Mouse (Mus musculus) spleen, adult 2 months (tissue): ENCODE measurements at regions not wholly inside any gene's neighbourhood (a gene's known extent, or its start where the extent isn't known, plus 50 kb on each side); places are given as distances from the start of the nearest gene placed in this dataset.

ENCODE experiments used
- DNase-seq, 2 experiments: peaks; one replicate each; pipeline versions ENCODE4 v3.0.0 to v3.0.0-alpha.2; 2012 to 2021; ENCODE audit warnings: low spot score in 2 of 2, low read depth in 1 of 2
- H3K27ac ChIP-seq: fragments of 200-500 bp; 2 replicates; pipeline ENCODE4 v1.5.1; 2012; ENCODE audit warnings: low read length, inconsistent platforms; ENCODE audit not compliant: insufficient read depth
- H3K27me3 ChIP-seq: fragments of 200-500 bp; 2 replicates; pipeline ENCODE4 v1.6.1; 2012; ENCODE audit warnings: mild to moderate bottlenecking, moderate library complexity, low read length, inconsistent platforms; ENCODE audit not compliant: control insufficient read depth, insufficient read depth
- H3K36me3 ChIP-seq: fragments of 200-500 bp; 2 replicates; pipeline ENCODE4 v1.6.1; 2012; ENCODE audit warnings: mild to moderate bottlenecking, low read length, inconsistent platforms; ENCODE audit not compliant: control insufficient read depth, insufficient read depth
- H3K4me1 ChIP-seq: fragments of 200-500 bp; 2 replicates; pipeline ENCODE4 v1.6.1; 2011; ENCODE audit warnings: inconsistent platforms; ENCODE audit not compliant: control insufficient read depth, insufficient read depth, insufficient read length
- H3K4me3 ChIP-seq: fragments of 200-500 bp; 2 replicates; pipeline ENCODE4 v1.5.1; 2011; ENCODE audit warnings: mild to moderate bottlenecking, inconsistent platforms; ENCODE audit not compliant: insufficient read depth, insufficient read length; ENCODE audit errors: extremely low read depth
- CTCF ChIP-seq: fragments of 200-500 bp; IDR thresholded peaks from 2 replicates; pipeline ENCODE4 v1.5.1; 2011; ENCODE audit warnings: mild to moderate bottlenecking, inconsistent platforms; ENCODE audit not compliant: insufficient read depth, insufficient read length, insufficient replicate concordance; ENCODE audit errors: extremely low read depth
- POLR2A ChIP-seq: fragments of 200-500 bp; IDR thresholded peaks from 2 replicates; pipeline ENCODE4 v1.6.1; 2011; ENCODE audit warnings: low read depth, low read length, inconsistent platforms
- WGBS: fragments of 180-500 bp; shearing (Covaris S2); methylation state at CpG from one replicate; pipeline ENCODE4 v1.1.7; 2018; 5-methylcytosine and 5-hydroxymethylcytosine counted together

GRCm38 (mm10) chr16:58029674-58030073 lies 275.1 kb upstream of the Col8a1 start:
- Histone ChIP-seq H3K4me1 (no peaks in the 10 kb centered on the region), H3K4me3 (no peak overlapping the region), H3K27me3 (no peaks in the 10 kb centered on the region), H3K36me3 (no peaks in the 10 kb centered on the region), H3K27ac (no peak overlapping the region)
- DNase-seq = no peak
- WGBS = 91% methylated on average over 5 of the region's 5 CpGs
- TF ChIP-seq CTCF = no peak
- no peak for TF ChIP-seq POLR2A

GRCm38 (mm10) chr16:58068654-58069271 lies 314.2 kb upstream of the Col8a1 start:
- WGBS = 62% methylated on average over 3 of the region's 3 CpGs

GRCm38 (mm10) chr16:58072441-58072840 lies 317.9 kb upstream of the Col8a1 start:
- TF ChIP-seq POLR2A (no peak), CTCF (no peak)
- Histone ChIP-seq H3K27me3 (no peaks in the 10 kb centered on the region), H3K4me1 (no peaks in the 10 kb centered on the region), H3K27ac (no peak overlapping the region), H3K36me3 (no peaks in the 10 kb centered on the region), H3K4me3 (no peak overlapping the region)
- 83% methylated on average over 3 of the region's 3 CpGs for WGBS
- DNase-seq = no peak

More at GRCm38 (mm10) chr16:58068654-58069271, 314.2 kb upstream of the Col8a1 start:
- DNase-seq = no peak
- no peak for TF ChIP-seq POLR2A
- no peak for TF ChIP-seq CTCF
- Histone ChIP-seq H3K36me3 (no peaks in the 10 kb centered on the region), H3K27ac (no peak overlapping the region), H3K4me3 (no peak overlapping the region), H3K4me1 (no peaks in the 10 kb centered on the region), H3K27me3 (no peaks in the 10 kb centered on the region)

- H3K27ac ChIP-seq = no peak overlapping the region
- 87% methylated on average over 4 of the region's 4 CpGs for WGBS
These were observed 307.9 kb upstream of the Dcbld2 start for GRCm38 (mm10) chr16:58100351-58100750.

GRCm38 (mm10) chr16:58110452-58110851 lies 297.8 kb upstream of the Dcbld2 start:
- no peak for TF ChIP-seq POLR2A
- WGBS = 87% methylated on average over 1 of the region's 1 CpGs
- Histone ChIP-seq H3K27ac (no peak overlapping the region), H3K27me3 (no peaks in the 10 kb centered on the region), H3K4me3 (no peak overlapping the region), H3K36me3 (no peaks in the 10 kb centered on the region), H3K4me1 (no peaks in the 10 kb centered on the region)
- no peak for DNase-seq

More at GRCm38 (mm10) chr16:58100351-58100750, 307.9 kb upstream of the Dcbld2 start:
- Histone ChIP-seq H3K4me3 (no peak overlapping the region), H3K27me3 (no peaks in the 10 kb centered on the region), H3K36me3 (no peaks in the 10 kb centered on the region), H3K4me1 (no peaks in the 10 kb centered on the region)
- TF ChIP-seq POLR2A = no peak
- no peak for TF ChIP-seq CTCF
- DNase-seq = no peak

GRCm38 (mm10) chr16:58126086-58126485 lies 282.2 kb upstream of the Dcbld2 start:
- WGBS = 62% methylated on average over 1 of the region's 1 CpGs
- no peaks in the 10 kb centered on the region for H3K4me1 ChIP-seq
- no peak overlapping the region for H3K27ac ChIP-seq
- H3K4me3 ChIP-seq = no peak overlapping the region
- H3K27me3 ChIP-seq = no peaks in the 10 kb centered on the region
- TF ChIP-seq CTCF (no peak), POLR2A (no peak)
- DNase-seq = no peak
- no peaks in the 10 kb centered on the region for H3K36me3 ChIP-seq

- TF ChIP-seq CTCF (no peak), POLR2A (no peak)
- 88% methylated on average over 12 of the region's 12 CpGs for WGBS
- no peak overlapping the region for H3K4me3 ChIP-seq
- no peak overlapping the region for H3K27ac ChIP-seq
- DNase-seq = no peak
- no peaks in the 10 kb centered on the region for H3K4me1 ChIP-seq
- H3K36me3 ChIP-seq = no peaks in the 10 kb centered on the region
- H3K27me3 ChIP-seq = no peaks in the 10 kb centered on the region
These were observed 271.9 kb upstream of the Dcbld2 start for GRCm38 (mm10) chr16:58136144-58136905.
